Mouse (Mus musculus): ENCODE measurements around the gene Grm2. TPM values are rescaled to one million over a fixed set of nuclear protein-coding genes. Genes with fewer than 3 reads are reported as not detected.
A peak's percentile ranks its signal among the peaks of the same experiment; 100 is the strongest.

The Grm2 gene
- total RNA-seq (2021) = 10 to 100 TPM; 63.9 to 84.0 TPM

DNA sequence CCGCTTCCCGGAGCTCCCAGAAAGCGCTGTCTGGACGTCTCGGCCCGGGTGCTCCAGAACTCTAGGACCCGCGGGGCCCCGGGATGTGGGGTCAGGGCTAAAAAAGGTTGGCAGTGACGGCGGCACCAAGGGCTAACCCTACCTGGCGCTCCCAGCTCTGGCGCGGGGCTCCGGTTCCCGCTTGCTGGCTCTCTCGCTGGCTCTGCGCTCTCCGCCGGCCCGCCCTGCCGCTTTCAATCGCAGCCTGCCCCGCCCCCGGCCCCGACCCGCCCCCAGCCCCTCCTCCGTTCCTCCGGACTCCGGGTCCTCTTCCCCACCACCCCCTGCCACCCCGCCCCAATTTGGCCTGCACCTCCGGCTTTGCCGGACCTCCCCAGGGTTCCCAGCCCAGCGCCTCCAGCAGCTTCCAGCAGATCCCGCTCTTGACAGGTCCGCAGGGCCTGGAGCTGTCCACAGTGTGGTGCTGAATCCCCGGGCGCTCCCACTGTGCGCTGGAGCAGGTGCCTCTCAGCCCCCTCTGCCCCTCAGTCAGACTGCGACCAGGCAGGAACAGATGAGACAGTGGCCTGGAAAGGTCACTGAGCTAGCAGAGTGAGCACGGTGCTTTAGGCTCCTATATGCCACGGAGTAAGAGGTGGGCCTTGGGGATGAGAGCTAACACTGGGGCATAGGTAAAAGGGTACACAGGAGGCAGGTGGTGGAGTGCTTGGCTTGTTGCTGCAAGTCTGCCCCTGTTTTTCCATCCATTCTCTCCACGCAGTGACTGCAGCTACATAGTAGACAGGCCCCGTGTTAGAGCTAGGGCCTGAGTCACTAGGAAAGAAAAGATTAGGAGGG, at the start of gene Grm2:
Grm2 (minus strand) TSS at position 199 of the 837 bp plus-strand sequence.
- DNase-seq (ENCODE audit: extremely low spot score in 1 of 2, low spot score in 1 of 2) = peak in 1 of 2 experiments; percentile 55

DNA sequence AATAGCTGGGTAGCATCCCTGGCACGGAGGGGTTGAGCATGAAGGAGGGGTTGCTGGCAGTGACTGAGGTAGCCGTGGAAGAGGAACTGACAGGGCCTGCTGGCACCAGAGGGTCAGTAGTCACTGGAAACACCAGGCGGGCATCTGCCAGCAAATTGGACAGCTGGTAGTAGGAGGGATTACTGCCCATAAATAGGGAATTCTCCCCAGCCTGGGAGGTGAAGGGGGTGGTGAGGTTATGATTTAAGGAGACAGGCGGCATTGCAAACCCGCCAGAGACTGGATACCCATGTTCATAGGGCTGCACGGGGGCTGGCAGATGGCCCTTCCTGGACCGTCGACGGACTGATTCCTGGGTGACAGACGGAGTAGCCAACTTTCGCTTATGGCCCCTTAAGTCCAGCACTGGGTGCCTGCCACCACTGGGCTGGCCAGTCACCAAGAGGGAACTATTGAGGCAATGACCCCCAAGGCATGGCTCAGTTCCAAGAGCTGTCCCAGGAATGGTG, 37.1 kb upstream of the Grm2 start:
- no peak for DNase-seq (ENCODE audit: extremely low spot score in 1 of 2, low spot score in 1 of 2)

DNA sequence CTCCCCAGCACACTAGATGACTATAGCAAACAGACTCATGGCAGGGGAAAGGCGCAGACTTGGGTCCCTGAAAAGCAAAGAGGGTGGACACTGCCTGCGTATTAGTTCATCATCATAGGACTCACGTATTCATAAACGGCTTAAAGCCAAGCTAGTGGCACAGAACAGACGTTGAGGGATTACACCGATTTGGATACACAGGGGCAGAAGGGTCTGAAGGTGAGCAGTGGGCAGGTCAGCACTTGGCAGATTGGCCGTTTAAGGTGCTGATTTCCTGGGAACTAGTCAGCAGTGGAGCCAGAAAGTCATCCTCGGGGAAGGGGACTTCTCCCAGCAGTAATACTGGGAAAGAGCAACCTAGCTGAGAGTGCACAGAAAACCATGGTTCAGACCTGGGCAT, 33.0 kb upstream of the Grm2 start:
- DNase-seq (ENCODE audit: extremely low spot score in 1 of 2, low spot score in 1 of 2) = no peak

DNA sequence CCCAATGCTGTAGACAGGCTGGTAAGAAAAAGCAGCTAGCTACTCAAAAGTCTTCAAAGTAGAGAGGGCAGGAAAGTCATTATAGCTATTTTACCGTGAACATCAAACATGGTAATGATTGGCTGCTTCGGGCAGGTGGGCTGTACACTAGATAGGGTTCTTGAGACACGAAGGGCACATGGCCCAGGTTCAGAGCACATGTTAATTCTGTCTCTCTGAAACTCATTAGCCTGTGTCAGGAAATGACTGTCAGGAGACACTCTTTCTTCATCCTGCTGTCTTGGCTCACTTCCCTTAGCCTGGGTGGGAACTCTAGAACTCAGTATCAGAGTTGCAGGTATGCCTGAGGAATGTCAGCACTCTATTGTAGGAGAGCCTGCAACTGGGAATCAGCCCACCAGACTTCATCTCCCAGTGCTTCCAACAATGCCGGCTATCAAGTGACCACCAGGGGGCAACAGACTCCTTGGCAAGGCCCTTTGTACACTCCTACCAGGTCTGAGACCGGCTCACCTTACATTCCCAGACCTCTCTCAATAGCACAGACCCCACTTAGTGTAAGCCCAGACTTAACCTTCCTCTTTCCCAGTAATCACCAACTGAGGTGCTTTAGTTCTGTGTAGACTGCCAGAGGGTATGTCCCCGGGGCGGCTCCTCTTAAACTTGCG, 31.2 kb upstream of the Grm2 start:
- DNase-seq (ENCODE audit: extremely low spot score in 1 of 2, low spot score in 1 of 2) = peak in 1 of 2 experiments; percentile 70

DNA sequence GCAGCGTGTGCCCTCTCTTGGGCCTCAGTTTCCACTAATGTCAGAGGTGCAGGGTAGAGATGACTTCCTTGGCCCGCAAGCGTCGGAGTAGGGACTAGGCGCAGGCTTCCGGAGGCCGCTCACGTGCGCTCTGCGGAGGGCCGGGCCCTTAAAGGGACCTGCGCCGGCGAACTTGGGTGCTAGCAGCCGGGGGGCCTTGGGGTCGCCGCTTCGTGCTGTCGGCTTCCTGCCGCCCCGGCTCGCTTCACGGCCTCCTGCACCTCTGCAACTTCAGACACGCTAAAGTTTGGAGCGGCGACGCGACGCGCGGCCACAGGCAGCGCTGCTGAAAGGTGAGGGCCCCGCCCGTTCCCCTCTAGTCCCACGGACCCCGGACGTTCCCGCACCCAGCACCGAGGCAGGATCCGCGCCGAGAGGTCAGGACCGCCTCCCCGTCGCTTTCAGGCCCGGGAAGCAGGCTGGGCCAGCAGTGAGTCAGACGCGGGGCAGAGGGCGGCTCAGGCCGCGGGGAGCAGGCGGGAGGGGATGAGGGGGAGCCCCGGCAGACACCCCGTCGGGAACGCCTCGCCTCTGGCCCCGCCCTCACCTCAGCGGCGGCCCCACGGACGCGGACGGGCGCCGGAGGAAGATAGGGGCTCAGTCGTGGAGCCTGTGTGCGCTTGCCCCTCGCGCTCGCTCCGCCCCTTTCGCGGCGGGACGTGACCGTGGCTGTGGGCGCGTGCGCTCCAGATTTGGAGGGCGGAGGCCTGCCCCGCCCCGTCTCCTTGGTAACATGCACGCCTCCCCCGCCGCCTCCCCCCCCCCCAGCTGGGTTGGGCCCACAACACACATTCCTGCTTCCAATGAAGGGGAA, 29.6 kb upstream of the Grm2 start, which contains the start of gene Tex264:
Tex264 (minus strand) TSS at position 679 of the 853 bp plus-strand sequence.
- DNase-seq (ENCODE audit: extremely low spot score in 1 of 2, low spot score in 1 of 2) = peak; percentile 67 to 69

DNA sequence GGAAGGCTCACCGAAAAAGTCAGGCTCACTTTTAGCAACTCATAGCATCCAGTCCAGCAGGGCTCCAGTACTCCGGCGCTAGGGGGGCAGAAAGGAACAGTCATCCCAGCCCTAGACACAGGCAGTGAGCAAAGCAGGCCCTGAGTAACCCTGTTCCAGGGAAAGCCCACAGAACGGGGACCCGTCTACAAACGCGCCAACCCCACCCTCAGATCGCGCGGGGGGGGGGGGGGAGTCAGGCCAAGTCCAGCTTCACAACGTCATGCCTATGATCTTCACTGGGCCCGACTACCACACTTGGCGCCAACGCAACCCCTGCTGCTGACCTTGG, 29.0 kb upstream of the Grm2 start:
- DNase-seq (ENCODE audit: extremely low spot score in 1 of 2, low spot score in 1 of 2) = no peak

DNA sequence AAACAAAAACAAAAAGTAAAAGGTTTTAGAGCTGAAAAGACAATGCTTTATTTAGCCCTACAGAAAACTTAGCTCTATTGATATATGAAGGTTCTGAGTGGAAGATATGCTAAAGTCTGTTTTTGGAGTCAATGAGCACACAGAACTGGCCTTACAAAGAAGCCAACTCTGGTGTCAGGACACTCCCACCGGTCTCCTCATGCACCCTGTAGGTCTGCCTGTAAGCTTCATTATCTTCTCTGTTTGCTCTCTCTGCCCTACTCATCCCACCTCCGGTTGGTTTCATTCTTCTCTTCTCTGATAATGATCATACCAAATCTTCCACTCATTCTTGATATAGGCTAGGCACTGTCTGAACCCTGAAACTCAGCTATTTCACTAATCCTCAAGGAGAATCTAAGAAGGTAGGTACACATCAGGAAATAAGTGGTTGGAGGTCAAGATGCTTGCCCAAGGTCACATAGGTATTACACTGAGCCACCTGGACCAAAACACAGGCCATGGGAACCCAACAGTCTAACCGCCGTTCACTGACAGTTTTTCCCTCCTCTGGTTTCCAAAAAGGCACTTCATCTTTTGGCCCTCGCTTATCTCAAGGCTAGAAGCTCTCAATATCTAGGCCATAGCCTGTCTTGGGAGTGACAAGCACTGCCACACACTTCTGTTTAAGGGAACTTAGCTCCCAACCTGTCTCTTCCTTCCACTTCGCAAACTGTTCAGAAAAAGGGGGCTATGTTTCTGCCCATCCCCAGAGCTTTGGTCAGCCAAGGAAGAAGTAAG, 28.4 kb upstream of the Grm2 start:
- no peak for DNase-seq (ENCODE audit: extremely low spot score in 1 of 2, low spot score in 1 of 2)

DNA sequence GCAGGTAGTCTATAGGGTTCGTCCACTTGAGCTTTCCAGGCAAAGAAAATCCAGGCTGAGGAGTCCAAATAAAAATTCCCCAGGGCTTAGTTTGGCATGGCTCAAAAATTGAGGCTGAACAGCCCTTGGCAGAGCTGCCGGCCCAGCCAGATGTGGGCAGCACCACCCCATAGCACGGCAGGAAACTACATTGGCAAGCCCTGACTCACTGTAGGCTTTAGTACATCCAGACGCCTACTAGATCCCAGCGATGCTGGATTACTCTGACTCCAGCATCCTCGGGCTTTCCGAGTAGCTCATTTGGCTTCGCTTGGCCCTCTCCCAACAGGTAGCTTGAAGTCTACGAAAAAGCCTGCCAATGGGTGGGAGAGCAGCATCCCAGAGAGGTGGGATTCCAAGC, 25.1 kb upstream of the Grm2 start:
- DNase-seq (ENCODE audit: extremely low spot score in 1 of 2, low spot score in 1 of 2) = no peak

DNA sequence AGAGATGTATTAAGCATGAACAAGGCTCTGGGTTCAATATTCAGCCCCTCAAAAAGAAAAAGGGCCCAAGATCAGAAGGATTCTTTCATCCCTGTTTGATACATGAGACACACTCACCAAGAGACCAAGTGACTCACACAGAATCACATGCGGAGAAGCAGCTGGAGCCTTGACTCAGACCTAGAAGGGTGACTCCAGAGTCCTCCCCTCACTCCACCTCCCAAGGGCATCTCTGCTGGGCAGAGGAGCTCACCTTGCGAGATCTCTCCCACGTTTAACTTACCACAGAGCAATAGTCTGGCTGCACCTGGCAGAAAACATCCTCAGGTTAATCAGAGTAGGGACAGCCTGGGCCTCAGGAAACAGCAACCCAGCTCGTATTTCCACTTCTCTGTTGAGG, 22.4 kb upstream of the Grm2 start:
- no peak for DNase-seq (ENCODE audit: extremely low spot score in 1 of 2, low spot score in 1 of 2)

DNA sequence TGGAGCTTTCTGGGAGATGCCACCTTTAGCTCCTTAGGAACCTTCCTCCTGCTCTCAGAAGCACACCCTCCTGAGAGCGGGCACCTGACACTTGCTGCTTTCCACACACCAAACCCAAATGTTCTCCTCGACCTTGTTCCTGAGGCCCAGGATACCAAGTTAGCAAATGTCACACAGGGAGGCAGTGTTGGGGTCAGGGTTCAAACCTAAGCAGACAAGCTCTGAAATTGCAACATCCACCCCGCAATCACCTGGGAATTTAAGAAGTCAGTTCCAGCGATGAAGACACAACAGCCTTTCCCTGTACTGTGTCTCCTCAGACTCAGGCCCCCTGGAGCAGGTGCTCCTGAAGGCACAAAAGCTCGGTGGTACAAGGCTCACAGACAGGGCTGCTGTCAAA, 21.8 kb upstream of the Grm2 start:
- no peak for DNase-seq (ENCODE audit: extremely low spot score in 1 of 2, low spot score in 1 of 2)

DNA sequence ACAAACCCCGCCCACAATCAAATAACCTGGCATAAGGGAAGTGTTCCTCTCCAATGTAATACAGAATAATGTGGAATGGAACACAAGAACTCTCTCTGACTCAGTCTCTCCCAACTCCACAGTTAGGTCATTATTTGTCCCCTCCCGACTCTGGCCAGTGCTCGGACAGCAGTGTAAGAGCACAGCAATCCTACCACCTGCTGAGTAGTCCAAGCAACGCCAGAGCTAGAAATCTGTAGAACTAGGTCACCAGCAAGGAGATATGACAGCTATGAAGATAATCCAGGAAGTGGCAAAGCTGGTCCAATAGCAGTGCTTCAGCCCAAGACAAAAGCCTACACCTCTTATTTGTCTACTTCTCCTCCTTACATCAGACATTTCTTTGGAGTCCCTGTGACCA, 20.7 kb upstream of the Grm2 start:
- DNase-seq (ENCODE audit: extremely low spot score in 1 of 2, low spot score in 1 of 2) = no peak

DNA sequence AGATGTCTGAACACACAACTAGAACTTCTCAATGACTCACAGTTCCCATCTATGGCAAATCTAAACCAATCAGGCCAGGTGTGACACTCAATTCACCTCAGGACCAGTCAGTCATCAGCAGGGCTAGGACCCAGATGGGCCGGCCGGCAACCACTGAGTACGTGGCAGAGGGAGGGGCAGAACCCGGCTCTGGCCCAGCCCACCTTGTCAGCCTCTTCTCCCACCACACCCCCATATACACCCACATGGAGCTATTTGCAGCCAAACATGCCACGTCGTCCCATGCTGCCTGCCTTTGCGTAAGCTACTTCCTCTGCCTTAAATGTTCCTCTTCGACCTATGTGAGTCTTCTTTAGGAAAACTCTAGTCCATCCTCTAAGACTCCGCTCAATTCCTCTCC, 20.1 kb upstream of the Grm2 start:
- no peak for DNase-seq (ENCODE audit: extremely low spot score in 1 of 2, low spot score in 1 of 2)

DNA sequence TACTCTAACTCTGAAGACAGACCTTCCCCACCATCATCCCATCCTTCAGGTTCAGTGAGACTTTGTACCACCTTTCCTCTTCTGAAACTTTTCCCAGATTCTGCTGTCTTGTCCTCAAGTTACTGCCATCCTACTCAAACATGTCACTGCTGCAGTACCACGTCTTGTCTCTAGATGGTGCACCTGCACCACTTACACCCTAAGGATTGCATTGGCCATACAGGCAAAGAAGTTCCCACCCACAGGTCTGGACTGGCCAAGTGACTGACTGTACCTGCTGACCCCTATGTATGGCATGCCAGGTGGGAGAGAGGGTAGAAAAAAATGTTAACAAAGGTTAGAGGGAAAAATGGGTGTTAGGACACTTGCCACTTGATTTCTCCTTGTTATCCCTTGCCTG, 19.6 kb upstream of the Grm2 start:
- peak; percentile 70 to 88 for DNase-seq (ENCODE audit: extremely low spot score in 1 of 2, low spot score in 1 of 2)

DNA sequence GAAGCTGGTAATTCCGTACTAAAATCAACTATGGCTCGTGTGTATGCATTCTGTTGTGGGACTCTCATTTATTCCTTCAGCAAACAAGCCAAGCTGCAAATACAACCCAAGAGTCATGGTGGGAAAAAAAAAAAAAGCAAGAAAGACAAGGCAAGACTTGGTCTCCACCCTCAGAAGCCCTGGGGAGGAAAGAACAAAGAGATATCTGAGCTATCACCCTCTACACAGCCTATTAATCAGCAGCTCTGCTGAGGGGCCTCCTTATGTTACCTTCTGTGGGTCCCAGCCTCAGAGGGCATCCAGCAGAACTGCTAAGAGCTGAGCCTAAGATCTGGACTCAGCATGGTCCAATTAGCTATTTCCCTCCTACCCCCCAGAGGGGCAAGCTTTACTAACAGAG, 18.0 kb upstream of the Grm2 start:
- DNase-seq (ENCODE audit: extremely low spot score in 1 of 2, low spot score in 1 of 2) = no peak

DNA sequence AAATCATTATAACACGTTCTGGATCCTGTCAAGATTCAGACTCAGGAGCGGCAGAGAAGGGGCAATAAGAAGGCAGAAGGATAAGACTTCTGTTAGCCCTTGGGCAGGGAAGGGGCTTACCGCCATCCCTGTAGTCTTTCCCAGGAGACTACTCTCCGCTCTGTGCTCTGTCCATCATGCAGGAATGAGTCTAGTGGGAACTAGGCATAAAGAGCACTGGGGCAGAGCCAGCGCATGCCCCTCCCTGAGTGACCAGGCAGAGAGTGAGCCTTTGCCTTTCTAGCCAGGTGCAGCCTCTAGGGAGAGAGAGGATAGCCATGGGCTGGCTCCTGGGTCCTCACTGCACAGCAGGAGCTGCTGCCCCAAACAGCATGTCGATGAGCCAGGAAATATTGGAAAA, 9.0 kb upstream of the Grm2 start:
- no peak for DNase-seq (ENCODE audit: extremely low spot score in 1 of 2, low spot score in 1 of 2)

DNA sequence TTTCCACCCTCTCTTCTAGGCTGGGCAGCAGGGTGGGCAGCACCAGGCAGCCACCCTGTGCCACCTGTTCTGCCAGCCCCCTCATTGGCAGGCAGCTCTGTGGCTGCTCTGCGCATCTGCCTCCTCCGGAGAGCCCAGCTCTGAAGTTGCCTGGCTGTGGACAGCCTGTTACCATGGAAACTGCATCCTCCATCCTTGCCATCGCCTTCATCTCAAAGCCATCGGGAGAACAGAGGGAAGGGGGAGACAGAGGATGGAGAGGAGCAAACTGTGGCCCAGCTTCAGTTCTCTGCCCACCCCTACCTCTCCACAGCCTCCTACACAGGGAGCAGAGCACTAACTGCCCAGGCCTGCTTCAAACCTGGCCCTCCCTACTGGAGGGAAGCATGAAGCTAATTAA, 8.6 kb upstream of the Grm2 start:
- DNase-seq (ENCODE audit: extremely low spot score in 1 of 2, low spot score in 1 of 2) = peak in 1 of 2 experiments; percentile 51

DNA sequence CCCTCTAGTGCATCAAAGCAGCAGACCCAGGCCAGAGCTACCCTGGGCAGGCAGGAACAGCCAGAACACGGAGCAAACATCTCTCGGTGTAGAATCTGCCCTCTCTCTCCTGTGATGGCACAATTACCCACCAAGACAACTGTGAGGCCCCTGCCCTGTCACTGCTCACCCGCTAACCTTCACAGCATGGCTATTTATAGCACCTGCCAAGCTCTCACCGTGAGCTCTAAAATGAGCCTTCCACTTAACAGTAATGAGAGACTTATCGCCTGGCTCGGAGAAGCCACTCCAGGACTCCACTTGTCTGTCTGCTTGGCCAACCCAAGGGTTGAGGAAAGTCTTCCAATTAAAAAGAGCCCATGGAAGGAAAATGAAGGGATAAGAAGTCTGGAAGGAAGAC, 7.3 kb upstream of the Grm2 start:
- DNase-seq (ENCODE audit: extremely low spot score in 1 of 2, low spot score in 1 of 2) = no peak

DNA sequence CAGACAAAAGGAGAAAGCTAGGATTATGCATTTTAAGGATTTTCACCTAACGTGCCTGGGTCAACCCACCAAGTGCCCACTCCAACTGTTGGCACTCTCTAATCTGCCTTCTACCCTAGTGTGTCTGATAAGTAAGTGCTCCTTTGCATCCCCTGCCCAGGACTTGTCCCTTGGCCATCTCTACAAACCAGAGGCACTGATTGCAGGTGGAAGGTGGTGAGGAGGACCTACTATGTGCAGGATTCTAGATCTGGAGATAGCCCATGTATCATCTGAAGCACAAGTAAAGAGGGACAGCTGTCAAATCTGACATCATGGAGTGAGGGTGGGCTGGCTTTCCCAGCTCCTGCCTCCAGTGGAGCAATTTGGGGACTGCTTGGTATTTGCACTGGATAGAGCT, 4.1 kb upstream of the Grm2 start:
- no peak for DNase-seq (ENCODE audit: extremely low spot score in 1 of 2, low spot score in 1 of 2)

DNA sequence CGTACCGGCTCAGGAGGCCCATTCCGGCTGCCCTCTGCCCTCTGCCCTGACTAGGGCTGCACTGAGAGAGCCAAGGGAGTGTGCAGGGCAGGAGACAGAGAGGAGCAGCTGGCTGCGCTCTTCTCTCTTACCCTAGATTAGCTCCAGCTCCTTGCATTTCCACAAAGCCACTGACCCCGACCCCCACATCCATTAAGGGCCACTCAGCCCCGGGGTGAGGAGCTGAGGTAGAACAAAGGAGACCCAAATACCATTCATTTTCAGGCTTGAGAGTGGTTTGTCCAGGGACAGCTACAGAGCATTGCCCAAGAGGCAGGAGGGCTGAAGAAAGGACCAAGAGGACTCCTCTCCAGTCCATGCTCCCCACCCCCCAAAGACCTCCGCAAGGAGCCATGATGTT, 3.6 kb upstream of the Grm2 start:
- DNase-seq (ENCODE audit: extremely low spot score in 1 of 2, low spot score in 1 of 2) = no peak

DNA sequence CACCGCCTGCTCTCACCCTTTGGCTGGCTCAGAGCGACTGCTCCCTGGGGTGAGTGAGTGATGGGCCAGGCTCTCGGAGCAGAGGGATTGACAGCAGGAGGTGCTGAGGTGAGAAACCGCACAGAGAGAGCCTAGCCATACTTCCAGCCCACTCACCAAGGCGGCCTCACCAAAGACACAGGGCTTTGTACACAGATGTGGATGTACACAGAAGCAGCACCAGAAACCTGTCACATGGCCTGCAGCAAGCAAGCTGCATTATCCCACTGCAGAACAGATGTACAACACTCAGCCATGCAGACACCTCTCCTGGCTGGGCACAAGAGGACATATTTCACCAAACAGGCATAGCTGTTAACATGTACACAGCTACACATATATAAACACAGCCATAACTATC, 1.7 kb upstream of the Grm2 start:
- no peak for DNase-seq (ENCODE audit: extremely low spot score in 1 of 2, low spot score in 1 of 2)

Measured in layer of hippocampus, postnatal 25 days (tissue).